Mouse (Mus musculus) right cerebral cortex, postnatal 36 days (tissue): ENCODE data around the gene Fam98a.

ENCODE experiments used
- DNase-seq, 2 experiments: peaks; one replicate each; pipeline ENCODE4 v3.0.0; 2022; ENCODE audit warnings: low spot score in 2 of 2, mixed read lengths in 1 of 2

The Fam98a gene

DNA sequence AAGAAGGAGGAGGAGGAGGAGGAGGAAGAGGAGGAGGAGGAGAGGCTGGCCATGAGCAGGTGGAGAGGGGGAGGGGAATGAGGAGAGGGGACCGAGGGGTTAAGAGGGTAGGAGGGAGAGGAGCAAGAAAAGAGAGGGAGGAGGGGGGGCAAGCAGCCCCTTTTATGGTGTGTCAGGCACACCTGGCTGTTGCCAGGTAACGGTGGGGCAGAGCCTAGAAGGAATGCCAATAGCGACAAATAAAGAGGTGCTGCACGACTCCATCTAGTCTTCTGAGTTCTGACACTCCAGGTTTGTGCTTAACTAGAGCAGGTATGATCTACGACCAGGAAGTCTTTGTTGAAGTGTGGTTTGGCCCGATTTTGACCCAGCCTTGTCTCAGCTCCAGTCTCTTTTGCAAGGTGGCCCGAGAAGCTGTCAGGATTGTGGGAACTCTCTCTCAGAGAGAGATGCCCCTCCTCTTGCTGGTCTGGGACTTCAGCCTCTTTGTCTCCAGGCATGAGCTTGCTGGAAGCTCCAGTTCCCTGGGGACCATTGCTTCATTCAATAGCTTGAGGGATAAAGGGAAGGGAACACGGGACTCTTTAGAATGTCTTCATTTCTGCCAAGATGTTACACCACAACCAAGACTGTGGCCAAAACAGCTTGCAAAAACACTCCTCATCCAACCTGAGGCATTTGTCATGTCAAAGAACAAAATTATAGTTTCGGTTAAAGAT is 29.2 kb downstream of the Fam98a start:
- no peak for DNase-seq

DNA sequence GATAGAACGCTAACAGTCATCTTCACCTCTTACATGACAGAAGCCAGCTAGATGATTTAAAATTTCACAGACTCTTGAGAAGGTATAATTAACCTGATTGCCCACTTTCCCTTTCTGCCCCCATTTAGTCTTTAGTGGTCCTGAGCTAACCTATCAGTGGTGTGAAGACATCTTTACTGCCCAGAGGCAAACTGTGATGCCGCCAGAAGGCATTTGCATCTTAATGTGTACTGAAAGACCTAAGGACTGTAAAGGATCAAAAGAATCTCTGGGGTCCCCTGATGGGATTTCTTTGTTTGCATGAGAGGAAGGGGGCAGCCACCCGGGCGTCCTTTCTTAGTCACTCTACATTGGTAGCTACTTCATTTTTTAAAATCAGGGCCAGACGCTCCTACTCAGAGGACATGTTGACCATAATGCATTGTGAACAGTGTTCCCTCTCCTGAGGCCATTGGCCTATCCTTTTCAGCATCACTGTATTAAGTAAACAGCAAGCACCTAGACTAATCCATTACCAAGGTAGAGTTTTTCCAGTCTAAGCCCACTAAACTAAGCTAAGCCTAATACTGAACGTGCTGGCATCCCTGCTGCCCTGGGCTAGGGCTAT is 30.4 kb downstream of the Fam98a start:
- no peak for DNase-seq

DNA sequence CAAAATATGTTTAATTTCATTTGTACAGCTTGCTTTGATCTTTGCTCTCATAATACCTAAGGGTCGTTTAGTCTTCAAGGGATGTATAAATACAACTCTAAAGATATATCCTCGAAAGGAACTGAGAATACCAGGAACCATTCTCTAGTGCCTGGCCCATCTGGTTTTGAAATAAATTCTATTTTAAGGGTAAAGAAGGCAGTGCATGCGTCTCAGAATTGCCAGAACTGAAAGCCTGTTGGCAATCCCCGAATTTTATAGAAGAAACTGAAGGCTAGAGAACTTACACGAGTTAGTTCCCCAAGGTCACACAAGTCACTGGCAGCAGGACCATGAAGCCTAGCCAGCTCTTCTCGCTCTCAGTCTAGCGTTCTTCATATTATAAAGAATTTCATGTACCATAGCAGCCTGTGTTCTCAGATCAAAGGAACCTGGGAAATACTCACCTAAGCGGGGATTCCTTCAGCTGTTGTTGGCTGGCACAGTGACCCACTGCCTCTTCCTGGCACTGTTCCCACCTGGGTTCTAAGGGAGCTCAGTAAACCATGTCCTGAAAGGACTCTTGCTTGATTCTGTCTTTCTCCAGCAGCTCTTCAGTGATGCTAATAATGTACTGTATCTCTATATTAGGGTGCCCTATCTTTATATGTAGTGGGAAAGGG is 32.4 kb downstream of the Fam98a start:
- no peak for DNase-seq

DNA sequence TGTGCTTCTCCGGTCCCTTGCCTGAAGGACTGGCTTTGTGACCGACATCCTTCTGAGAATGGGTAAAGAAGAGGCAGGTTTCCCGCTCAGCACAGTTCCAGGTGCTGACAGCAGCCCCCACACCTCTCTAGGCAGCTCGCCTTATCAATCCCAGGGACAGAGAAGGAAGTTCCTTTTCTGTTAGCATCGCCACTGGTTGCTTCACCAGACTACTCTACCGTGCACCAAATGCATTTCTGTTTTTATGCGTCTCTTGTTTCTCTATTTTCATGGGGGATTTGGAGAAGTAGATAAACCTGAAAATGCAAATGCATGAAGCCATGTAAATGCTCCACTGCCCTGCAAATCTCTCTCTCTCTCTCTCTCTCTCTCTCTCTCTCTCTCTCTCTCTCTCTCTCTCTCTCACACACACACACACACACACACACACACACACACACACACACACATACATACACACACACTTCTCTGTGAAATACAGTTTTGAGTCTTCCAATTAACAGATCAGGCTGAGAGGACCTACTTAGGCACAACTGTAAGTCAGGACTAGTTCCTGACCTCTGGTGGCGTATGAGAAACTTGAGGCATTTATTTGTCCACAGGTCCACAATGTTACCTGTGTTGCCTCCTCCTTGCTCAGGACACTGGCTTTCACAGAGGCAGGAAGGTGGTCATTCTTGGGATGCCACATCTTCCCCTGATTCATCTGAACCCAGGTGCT is 33.4 kb downstream of the Fam98a start:
- DNase-seq: no peak

DNA sequence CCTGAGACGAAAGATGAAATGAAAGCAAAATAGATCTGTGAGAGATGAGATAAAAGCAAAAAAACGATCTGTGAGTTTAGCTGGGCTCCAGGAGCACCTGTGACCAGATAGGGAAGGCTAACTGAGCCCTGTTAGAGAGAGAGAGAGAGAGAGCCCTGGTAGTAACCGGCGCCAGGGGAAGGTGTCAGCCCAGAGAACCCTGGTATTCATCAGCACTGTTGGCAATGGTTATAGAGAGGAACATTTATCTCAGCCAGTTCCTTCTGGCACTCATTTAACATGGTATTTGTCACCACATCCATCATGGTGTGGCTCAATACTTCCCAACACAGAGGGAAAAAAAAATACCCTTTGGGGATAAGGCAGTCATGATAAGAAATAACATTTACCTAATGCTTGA is 35.2 kb downstream of the Fam98a start:
- DNase-seq: no peak

DNA sequence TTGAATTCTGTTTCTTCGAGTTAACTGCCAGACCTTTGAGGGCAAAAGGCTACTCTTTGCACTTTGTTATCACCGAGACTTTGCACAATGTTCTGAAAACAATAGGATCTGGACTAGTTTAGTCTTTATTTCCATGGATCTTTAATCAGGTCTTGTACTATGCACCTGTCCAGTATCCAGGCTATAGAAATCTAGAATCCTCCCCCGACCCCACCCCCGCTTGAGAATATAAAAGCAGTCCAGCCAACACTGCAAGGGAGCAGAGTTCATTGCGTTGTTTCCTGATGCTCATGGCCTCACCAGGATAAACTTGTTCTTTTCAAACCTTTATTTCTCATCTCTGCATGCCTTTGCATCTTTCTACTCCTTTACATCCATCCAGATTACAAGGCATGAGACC is 42.5 kb downstream of the Fam98a start:
- DNase-seq: no peak

DNA sequence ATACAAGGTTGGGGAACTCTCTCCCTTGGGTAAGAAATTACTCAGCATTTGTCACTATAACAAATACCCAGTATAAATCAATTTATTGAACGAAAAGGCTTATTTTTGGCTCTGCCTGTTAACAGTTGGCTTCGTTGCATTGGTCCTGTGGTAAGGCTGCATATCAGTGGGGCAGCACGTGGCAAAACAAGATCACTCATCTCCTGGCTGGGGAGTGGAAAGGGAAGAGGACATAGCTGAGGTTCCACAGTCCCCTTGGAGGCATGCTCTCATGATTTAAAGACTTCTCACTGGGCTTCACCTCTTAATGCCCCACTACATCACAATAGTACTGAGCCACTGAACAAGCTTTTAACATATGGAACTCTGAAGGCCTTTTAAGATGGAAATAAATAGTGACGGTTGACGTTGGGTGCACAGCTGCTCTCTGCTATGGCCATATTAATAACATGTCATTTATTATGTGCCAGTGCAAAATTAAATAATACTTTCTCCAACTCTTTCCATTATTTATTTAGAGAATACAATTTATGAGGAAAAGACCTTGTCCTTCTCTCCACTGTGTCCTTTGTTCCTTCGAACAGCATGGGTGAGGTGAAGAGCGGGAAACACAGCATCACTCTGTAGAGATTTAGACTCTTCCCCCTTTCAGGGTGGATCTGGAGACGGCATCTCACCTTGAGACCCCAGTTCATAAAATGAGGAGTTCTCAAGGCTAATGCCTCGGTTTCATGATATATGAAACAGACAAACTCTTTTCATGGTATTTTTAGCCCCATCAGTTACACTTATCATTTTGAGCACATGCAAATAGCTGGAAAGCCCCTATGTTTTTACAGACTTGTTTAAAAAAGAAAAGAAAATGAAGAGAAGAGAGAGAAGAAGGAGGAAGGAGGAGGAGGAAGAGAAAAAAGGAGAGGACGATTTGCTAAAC is 44.8 kb downstream of the Fam98a start:
- no peak for DNase-seq

DNA sequence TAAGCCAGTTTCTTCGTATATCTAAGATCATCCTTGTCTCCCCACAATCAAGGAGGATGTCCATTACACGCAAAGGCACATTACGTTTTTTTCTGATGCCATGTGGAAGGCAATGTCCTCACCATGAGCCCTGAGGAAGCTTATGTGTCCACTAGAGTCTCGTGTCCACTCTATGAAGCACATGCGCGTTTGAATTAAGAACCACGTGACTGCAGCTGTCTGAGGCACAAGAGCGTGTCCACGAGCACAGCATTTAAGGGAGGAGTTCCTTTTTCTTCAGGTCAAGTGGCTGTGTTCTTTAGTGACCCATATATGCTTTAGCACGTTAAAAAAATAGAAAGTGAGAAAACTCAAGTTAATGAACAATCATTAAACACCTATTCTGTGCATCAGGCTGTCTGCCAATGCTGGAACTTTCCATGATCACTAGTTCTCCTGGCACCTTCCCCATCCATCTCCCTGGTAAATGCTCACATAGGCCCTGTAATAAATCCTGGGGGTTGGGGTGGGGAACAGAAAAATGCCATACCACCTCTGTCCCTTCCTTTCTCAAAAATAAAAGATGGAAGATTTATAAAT is 45.6 kb downstream of the Fam98a start:
- DNase-seq: no peak

DNA sequence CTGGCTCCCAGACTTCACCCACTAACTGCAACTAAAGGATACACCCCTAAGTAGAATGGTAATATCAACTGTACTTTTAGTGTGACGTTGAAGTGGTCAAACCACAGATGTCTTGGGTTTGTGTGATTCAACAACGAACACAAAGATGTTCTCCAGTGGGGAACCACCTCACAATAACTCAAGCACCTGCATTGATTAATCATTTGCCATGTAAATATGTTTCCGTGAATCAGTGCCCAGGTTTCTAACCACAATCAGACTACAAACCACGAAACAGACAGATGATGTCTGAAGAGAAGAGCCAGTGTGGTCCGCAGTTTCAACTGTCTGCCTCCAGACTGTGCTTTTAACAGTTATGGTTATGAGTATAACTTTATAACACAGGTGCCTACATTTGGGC is 46.7 kb downstream of the Fam98a start:
- DNase-seq: no peak

DNA sequence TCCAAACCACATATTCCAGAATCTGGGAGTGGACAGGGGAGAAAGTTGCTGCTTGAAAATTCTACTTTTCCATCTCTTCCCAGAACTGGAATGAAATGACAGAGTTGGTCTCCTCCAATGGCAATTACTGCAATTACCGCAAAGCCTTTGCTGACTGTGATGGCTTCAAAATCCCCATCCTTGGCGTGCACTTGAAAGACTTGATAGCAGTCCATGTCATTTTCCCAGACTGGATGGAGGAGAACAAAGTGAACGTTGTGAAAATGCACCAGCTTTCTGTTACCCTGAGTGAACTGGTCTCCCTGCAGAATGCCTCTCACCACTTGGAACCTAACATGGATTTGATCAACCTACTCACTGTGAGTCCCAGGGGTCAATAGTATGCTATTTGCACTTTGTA is 48.7 kb downstream of the Fam98a start:
- DNase-seq: no peak

DNA sequence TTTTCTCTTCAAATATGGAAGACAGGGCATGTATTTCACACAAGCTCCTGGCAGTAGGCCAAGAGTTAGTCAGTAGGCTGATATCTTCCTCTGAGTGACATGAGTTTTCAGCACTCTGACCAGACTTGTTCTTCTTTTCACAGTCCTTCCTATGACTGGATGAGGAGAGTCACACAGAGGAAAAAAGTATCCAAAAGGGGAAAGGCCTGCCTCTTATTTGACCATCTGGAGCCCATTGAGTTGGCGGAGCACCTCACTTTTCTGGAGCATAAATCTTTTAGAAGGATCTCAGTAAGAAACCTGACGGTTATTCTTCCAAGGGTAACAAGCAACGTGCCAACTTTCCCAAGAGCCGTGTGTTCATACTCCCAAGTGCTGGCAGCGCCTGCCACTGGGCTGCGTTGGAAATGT is 53.5 kb downstream of the Fam98a start:
- no peak for DNase-seq

DNA sequence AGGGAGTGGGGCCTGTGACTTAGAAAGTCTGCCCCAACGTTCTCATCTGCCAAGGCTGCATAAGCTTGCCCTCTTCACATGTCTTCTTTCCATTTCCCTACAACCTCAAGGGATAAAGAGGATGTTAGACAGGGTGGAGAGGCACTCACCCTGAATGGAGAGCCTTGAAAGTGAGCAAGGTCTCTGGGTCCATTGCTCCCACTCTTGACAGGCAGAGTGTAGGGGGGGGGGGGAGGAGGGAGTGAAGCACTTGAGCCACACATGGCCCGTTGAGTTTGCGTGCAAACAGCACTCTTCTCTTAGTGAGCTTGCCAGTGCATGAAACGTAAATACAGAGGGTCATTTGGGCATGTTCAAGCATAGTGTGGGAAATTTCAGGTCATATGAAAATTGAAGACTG is 56.5 kb downstream of the Fam98a start:
- no peak for DNase-seq
